Mouse (Mus musculus) frontal cortex, adult 2 months (tissue): ENCODE results near the gene Stat3. TPM values are rescaled to one million over a fixed set of nuclear protein-coding genes. Genes with fewer than 3 reads are reported as not detected.

Source experiments
- DNase-seq, 2 experiments: peaks; one replicate each; pipeline ENCODE4 v3.0.0; 2022; ENCODE audit warnings: low spot score in 1 of 2; ENCODE audit errors: extremely low spot score in 1 of 2
- polyA plus RNA-seq: library from polyadenylated mRNA; depleted of rRNA; stranded (reverse); fragments of >200 nt; gene quantifications from 2 replicates; pipeline ENCODE4 v1.2.3, GENCODE M21; 2012

The Stat3 gene
- polyA plus RNA-seq, 1 experiment, result 49.1 TPM

DNA sequence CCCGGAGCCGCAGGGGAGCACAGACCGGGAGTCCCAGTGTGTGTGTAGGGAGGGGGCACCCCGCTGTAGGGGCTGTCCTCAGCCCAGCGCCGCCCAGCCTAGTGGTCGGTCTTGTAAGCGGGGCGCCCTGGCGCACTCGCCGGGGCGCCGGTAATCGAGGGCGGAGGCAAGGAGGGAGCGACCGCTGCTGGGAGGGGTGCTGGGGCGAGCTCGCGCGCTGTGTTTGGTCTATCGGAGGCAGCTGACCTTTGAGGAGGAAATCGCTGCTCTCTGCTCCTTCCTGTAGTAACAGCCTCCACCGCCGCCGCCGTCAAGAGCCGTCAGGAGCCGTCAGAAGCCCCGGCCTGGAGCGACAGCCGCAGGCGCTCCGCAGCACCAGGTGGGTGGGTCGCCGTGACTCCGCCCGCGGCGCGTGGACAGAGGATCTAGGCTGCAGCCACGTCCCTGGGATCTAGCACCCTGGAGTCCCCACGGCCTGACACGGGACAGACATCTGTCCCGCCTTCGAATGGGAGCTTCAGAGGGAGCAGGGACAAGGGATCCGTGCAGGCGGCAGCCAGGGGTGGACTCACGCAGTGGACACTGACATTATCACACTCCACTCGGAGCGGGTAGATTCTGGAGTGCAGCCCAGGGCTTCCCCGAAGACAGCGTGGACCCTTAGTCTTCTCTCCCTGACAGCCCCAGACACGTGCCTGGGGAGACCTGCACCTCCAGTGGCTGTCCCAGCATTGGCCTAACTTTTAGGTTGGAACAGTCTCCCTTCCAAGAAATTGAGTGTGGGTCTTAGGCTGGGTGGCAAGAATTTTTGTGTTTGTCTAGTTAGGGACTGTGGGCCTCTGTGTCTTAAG, 78.9 kb downstream of the Stat3 start:
- peak in 1 of 2 experiments; percentile 30 for DNase-seq

DNA sequence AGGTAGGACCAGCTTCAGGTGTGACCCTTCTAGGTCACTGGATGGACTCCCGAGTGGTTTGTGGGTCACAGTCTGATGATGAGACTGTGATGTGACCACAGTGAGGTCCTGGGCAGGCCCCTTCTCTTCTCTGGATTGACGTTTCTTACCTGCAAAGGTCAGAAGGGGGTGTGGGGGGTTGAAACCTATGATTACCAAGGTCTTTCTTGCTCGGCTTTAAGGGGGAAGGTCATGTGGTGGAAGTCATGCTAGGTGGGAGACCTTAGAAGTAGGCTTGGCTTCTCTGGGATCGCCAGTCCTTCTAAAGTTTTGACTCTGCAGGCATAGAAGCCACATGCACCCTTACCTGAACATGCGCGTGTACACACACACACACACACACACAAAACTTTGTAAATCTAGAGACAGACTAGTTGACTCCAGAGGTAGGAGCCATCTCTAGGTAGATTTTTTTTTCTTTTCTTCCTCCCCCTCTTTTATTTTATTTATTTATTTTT, 79.7 kb downstream of the Stat3 start:
- DNase-seq, result no peak

DNA sequence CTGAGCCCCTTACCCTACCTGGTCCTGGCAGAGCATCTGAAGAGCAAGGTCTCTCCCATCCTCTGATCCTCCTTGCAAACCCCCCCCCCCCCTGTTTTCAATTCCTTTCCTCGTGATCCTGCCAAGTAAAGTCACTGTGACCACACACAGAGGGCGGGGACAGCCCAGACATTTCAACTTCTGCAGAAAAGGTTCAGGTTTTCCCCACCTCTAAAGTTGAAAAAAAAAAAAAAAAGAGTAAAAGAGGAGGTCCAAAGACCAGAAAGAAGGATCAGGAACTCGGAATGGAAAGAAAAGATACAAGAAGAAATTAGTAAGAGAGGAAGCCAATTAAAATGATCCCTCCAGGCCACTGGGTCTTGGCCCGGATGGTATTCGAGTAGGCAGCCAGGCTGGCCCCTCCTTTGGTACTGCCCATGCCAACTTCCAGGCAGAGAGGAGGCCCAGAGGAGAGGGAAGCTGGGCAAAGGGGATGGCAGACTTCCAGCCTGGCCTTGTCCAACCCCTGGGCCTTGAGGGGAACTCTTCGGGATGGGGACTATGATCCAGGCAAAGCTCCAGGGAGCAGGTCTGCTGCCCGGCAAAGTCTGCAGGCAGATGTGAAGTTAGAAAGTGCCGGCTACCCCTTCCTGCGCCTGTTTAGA, 80.3 kb downstream of the Stat3 start, which contains the start of gene Stat5a:
TSS of gene Stat5a (plus strand) at position 417 of the 644 bp plus-strand sequence.
- DNase-seq, result peak in 1 of 2 experiments; percentile 46

DNA sequence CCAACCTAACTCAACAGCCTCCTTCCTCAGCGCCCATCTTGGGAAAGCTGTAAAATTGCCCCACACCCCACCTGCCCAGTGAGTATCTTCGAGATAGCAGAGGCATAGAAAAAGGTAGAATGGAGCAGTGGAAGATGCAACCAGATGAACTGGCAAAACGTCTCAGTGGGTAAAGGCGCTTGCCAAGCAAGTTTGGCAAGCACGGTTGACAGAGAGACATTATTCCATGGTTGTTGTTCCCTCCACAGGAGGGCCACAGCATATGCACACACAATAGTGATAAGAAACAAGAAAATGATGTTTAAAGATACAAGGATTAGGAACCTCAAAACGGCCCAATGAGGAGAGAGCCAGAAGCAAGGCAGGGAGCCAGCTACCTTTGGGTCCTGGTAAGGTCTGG, 81.4 kb downstream of the Stat3 start:
- DNase-seq, result no peak

DNA sequence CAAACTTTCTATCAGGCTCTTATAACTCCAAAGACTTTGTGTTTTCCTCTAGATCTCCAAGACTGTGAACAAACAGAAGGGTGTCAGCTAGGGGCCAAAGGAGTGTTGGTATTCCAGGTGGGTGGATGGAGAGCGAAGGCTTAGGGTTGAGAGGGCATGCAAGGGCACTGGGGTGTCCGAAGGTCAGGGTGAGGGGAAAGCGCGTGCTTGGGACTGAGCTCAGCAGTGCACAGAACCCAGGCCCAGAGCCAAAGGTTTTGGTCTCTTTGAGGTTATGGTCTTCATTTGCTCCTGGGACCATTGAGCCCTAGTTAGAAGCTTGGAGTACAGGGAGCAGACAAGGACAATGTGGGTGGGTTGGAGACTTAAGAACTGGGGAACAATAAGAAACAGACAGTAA, 84.2 kb downstream of the Stat3 start:
- no peak for DNase-seq

DNA sequence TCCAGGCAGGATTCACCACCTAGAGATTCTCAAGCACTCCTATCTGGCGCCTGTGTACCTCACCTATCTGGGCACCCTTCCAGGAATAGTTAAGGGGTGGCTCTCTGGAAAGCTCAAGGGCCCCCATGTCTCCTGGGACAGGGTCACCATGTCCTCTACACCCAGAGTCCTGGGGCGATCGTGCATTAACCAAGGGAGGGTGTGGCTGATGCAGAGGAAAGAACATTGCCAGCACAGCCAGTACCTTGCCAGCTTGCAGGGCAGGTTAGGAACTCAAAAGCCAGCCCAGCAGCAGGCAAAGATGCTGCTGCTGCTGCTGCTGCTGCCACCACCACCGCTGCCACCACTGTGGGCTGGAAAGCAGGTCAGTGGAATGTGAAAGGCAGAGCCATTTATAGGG, 85.1 kb downstream of the Stat3 start:
- no peak for DNase-seq

DNA sequence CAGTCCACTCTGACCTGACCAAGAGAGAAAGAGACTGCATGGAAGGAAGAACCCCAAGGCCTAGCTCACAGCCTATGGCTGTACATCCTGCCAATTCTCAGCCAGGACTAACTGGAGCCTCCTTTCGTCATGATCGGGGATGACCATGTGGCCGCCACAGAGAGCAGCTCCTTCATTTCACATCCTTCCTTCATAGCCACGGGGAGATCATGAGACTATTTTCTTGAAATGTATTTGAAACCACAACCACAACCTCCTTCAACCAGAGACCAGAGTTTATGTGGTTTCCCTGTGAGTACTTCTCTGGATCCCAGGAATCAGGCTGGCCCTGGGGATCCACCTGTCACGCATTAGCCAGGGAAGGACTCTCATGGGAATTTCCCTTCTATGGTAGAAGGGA, 86.3 kb downstream of the Stat3 start:
- DNase-seq, result no peak

DNA sequence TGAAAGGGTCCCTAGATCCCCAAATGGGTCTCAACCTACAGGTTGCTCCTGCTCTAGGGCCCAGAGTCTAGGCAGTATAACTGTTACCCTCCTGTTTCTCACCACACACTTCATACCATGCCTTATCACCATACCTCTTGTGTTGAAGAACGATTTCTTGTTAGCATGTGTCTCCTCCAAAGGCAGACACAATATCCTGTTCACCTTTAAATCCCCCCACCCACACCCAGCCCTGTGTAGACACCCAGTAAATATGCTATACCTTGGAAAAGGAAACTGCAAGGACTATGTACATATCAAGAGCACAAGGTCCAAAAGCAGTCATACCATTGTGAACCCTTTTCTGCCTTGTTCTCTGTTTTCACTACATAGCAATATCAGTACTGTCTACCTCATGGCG, 87.3 kb downstream of the Stat3 start:
- DNase-seq, result no peak

DNA sequence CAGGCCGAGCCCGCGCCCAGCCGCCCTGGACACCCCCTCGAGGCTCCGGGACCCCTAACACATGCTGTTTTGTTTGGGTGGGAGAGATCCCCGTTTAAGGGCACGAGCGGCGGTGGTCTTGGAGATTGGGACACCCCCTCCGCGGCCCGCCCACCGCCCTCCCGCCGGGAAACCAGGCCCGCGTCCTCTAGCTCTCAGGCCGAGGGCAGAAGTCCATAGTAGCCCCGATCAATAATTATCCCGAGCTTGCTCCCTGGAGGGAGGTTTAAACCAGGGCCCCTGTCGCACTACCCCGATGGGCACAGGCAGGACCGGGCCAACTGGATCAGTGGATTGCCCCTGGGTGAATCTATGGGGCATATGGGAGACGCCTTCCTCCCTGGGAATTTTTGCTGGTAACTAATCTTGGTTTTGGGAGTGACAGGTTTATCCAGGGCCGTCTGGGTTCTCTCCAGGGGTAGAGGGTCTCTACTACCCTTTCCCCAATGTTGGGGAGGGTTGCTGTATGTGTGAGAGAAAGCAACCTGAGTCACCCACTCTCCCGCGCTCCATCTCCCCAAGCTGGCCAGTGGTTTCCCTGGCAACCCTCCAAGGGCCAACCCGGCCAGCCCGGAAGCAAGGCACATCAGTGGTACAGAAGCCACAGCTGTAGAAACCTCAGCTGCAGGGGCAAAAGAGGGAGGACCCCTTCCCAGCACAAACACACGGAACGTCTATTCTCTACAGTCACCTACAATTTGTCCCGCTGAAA, 88.4 kb downstream of the Stat3 start:
- DNase-seq, result peak in 1 of 2 experiments; percentile 27

DNA sequence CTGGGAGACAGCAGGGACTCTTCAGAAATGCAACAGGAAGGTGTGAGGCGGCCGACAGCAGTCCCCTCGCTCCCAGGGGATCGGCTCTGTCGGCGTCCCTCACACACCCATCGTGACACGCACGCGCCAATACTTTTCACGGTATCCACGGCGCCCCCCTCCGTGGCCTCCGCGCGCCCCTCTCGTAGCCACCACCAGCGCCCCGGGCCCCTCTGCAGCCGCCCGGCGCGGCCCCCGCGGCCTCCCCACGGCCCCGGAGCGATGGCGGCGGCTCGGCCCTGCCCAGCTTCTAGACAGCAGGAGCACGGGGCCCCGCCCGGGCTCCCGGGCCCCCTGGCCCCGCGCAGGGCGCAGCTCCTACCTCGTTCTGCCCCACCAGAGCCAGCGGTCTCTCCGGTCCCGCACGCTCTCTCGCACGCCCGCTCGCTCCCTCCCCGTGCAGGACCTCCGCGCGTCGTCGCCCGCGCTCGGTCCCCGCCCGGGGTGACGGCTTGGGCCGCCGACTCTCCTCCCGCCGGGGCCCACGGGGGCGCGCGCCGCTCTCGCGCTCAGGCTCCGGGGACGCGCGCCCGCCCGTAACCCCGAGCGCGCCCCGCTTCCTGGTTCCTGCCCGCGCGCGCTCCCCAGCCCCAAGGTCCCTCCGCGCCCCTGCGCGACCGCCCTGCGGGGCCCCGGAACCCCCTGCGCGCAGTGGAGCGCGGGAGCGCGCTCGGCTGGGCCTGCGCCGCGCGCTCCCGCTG, 89.1 kb downstream of the Stat3 start, which contains the start of gene Stat5b:
TSS of gene Stat5b (minus strand) at position 687 of the 740 bp plus-strand sequence.
- peak in 1 of 2 experiments; percentile 56 for DNase-seq

DNA sequence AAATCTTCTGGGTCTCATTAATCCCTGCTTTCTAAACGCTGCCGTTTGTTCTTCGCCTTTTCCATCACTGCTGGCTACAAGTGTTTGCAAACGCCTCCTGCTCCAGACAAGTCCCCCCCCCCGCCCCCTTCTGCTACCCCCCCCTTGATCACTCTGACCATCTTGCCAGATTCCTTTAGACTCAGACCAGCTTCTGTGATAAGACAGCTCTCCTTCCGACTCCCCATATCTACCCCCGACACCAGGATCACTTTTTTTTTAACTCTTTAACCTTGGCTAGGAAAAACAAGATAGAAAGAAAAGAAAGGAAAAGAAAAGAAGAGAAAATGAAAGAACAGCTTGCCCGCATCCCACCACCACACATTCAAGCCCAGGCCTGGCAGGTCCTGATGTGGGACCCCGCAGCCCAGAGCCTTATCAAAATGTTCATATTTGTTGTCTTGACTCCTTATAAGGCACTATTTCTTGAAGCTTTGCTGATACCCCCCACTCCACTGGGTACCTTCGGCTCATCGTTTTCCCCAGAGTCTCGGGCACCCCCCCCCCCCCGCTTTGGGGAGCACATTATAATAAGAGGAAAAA, 89.8 kb downstream of the Stat3 start:
- DNase-seq, result no peak

DNA sequence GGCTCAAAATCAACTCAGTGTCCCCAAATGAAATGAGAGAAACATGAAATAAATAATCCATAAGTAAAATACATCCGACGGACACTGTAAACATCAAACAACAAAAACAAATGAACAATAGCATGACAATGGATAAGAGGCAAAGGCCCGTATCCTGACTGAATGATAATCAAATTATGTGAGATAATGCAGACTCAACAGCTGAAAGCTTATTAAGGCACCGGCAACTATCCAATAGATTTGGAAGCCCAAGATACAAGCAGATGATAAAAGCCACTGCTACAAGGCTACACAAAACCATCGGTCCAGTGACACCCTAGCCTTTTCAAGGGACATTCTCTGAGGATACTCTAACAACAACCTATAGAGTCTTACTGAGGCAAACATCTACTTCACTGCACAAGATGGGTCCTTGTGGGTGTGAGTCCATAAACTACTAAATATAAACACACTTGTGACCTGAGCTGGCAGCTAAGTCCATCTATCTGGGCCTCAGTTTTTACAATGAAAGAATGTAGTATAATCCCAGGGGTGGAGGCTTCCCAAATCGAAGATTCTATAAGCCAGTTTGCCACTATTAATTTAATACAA, 90.5 kb downstream of the Stat3 start:
- no peak for DNase-seq

DNA sequence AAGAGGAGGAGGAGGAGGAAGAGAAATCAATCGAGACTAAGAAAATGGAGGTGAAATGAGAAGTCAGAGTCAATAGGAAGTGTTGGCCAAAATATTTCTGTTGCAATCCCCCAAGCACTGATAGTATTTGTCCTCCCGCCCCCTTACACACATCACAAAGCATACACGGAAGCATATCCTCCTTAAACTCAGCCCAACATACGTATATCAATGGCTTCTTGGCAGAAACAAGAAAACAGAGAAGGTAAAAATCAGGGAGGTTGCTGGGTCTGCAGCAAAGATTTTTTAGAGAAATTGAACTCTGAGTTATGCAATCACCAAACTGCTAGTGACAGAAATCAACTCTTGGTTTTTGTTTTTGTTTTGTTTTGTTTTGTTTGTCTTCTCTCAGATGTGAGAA, 91.3 kb downstream of the Stat3 start:
- no peak for DNase-seq

DNA sequence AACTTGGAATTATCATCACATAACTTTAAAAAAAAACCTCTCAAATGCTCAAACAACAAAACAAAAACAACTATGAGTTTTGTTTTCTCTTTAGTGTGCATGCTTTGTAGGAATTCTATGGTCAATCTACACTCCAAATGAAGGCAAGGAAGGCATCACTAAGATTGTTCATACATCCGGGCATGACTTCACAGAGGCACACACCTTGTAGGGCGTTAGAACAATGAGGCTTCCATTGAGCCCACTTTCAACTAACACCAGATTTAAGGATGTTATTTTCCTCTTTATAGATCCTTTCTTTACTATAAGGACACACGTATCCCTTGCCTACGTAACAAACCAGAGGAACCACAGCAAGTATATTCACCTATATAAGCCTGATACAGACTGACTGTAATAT, 91.8 kb downstream of the Stat3 start:
- DNase-seq, result no peak

DNA sequence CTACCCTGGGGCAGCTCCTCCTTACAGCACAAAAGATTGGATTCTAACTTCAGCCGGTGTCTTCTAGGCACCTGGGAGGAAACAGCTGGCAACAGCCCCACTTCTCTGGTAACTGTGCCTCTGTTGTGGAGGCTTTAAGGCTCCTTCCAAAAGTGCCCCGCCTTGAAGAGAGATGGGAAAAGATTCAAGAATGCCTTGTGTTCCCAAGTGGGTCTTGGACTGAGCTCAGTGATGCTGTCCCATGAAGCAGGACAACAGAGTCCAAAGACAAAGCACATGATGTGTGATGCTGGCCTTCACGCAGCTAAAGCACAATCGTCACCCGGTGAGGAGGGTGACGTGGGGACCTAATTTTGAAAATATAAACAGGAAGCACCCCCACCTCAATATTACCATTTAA, 93.5 kb downstream of the Stat3 start:
- no peak for DNase-seq

DNA sequence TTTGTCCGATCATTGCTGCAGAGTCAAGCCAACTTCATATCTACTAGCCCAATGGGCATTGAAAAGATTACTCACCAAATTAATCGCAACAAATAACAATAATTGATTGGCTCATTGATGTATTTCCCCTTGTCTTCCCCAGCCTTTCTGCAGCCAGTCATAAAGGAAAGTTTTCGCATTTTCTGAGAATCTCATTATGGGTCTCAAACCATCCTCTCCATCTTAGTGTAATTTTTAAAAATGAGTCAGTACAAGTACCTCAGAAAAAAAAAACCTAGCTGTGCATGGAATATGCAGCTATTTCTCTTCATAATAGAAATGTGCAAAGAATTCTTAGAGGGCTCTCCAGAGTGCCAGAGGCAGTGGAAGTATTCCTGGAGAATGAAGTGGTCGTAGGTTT, 95.2 kb downstream of the Stat3 start:
- no peak for DNase-seq

DNA sequence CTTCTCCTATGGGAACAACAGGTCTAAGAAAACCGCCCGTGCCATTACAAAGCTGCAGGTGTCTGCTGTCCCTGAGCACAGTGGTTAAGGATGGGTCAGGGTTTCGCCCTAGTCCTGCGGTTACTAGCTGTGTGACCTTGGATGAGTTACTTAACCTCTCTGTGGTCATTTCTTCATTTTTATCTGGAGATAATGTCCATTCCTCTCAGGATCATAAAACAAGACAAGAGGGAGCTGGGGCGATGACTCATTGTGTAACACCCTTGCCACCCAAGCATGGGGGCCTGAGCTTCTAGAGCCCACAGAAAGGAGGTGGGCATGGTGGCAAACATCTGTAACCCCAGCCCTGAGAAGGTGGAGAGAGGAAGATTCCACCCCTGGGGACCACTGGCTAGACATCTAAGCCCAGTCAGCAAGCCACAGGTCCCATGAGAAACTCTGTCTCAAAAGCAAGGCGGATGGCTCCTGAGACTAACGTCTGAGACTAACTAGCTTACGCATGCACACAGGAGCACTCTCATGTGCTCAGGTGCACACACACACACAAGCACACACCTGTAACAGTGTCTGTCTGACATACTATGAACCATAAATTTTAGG, 96.2 kb downstream of the Stat3 start:
- no peak for DNase-seq

DNA sequence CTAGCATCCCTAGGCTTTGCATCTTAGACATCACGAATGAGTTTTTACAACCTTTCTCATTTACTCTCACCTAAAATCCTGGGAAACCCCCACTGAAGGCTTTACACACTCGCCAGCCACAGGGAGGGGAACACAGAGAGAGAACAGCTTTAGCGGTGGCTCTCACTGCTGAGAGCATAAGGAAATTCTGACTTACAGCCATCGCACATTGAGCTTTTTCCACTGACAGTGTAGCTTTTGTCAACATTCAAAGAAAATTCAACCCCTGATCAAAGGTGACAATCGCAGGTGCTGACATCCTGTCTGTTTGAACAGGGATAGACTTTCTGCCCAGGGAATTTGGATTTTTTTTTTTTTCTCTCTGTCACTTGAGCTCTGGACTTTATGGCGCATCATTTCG, 97.3 kb downstream of the Stat3 start:
- DNase-seq, result no peak

DNA sequence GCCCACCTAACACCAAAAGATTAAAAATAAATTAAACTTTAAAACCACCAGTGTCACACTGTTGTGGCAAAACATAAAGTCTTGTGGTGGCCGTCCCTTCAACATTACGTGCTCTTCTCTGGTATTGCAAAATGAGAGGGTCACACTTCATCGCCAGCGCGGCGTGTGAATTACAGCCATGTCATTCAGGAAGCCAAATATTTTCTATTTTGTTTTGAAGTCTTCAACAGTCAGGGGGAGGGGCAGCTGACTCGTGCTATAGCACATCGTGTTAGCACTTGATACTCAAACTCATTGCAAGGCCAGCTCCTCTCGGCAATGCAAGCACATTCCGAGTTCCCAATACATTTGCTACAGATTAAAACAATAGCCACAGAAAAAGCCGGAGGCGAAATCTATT, 98.5 kb downstream of the Stat3 start:
- no peak for DNase-seq
